Mouse (Mus musculus): Measurements from ENCODE around the gene Dlgap5.

The Dlgap5 gene

DNA sequence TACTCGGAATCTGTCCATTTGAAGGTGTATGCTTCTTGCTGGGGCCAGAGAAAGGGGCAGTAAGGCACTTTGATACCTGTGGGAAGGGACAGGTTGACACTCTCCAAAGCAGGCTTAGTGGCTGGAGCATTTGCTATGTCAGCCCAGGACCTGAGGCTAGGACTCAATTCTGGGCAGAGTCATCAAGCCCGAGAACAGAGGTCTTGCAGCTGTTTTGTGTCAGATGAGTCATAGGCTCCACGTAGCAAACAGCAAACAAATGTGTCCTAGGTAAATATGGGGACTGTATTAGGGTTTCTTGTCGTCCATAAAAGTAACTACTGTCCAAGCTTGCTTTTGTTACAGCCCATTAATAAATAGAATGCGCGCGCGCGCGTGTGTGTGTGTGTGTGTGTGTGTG lies 65.9 kb downstream of the Dlgap5 start:
- no peak for DNase-seq (ENCODE audit: low spot score)

GRCm38 (mm10) chr14:47350974-47351373 lies 67.2 kb downstream of the Dlgap5 start:
- DNase-seq (ENCODE audit: low spot score), result no peak

DNA sequence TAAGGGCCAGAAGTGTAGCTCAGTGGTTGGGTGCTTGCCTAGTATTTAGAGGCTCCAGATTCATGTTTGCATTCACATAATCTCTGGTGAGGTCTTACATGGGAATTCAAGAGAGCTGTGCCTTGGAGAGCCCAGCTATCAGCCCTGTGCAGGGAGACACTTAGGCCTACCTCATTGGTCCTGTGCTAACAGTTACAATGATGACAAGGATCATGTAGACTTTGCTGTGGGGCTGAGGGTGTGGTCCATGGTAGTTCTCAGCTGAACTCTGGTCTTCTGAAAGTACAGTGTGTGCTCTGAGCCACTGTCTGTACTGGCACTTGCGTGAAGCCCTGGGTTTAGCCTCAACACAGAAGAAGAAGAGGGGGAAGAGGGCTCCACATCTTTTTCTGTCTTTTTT lies 71.5 kb downstream of the Dlgap5 start:
- no peak for DNase-seq (ENCODE audit: low spot score)

- no peak for DNase-seq (ENCODE audit: low spot score)
Observed at GRCm38 (mm10) chr14:47341811-47342291, 76.4 kb downstream of the Dlgap5 start.

DNA sequence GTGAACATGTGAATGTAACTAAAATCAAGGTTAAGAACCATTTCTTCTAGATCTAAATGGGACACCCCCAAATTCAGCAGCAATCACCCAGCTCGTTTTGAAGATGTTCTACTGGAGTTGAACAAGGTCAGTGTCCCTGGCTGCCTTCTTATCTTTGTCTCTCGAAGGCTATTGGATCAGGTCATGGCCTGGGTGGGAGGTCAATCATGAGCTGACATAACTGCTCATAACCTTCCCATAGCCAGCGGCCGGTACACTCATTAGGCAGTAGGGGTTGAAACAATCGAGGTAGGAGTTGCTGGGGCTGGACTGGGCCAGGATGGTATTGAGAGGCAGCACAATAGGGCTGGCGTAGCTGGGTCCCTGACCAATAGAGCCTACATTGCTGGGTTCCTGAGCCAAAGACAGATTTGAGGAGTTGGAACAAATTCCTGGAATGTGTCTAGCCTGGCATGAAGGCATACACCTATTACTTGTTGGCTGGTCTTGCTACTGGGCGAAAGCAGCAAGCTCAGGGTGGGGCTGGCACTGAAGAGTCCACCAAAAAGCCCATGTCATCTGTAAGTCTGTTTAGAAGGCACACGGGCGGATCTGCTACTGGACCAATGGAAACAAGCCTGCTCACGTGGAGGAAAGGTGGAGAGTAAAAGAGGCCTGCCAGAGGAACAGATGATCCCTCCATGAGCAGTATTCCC lies 77.8 kb downstream of the Dlgap5 start:
- DNase-seq (ENCODE audit: low spot score), result no peak

Measured in urinary bladder, postnatal 25 days (tissue).